Mouse (Mus musculus): Measurements from ENCODE around the gene Zfp984. TPM values are rescaled to one million over a fixed set of nuclear protein-coding genes. Genes with fewer than 3 reads are reported as not detected.
"Not testable (repeated sequence)": the region's sequence is repeated elsewhere in the genome, so short reads cannot be mapped to it uniquely, and the experiment has no call there.

Zfp984 gene
- 7.6 and 9.7 TPM in 2 replicates for polyA plus RNA-seq (2014; fragmentation: Nextera tagmentation; extraction: Ambion mirVana)

- 7% methylated on average over 15 of the region's 15 CpGs for WGBS
- DNase-seq (ENCODE audit: low spot score) = peak; percentile 66
- peak within 1 kb of the TSS; percentile 42 for H3K4me3 ChIP-seq (ENCODE audit: low read depth, low read length)
- H3K36me3 ChIP-seq (ENCODE audit: control insufficient read depth, insufficient read depth, low read length); H3K9me3 ChIP-seq (ENCODE audit: control insufficient read depth, low read length); H3K27me3 ChIP-seq (ENCODE audit: control insufficient read depth, insufficient read depth, low read length); H3K4me1 ChIP-seq (replicated peaks; ENCODE audit: control insufficient read depth, insufficient read depth, low read length); H3K27ac ChIP-seq (ENCODE audit: low read depth, low read length): not testable (repeated sequence)
- peak within 1 kb of the TSS; percentile 53 for H3K4me2 ChIP-seq (ENCODE audit: low read depth, low read length, severe bottlenecking)
- peak within 1 kb of the TSS; percentile 66 for H3K9ac ChIP-seq (ENCODE audit: low read length)
- peak; percentile 64 for ATAC-seq (replicated peaks; ENCODE audit: low FRiP score)
Measured at GRCm38 (mm10) chr4:147809292-147809965, at the start of gene Zfp984. TSS of gene Zfp984 (minus strand) at chr4:147809788.

- WGBS = 81% methylated on average over 2 of the region's 2 CpGs
- Histone ChIP-seq H3K4me2 (ENCODE audit: low read depth, low read length, severe bottlenecking) (no peak overlapping the region), H3K9ac (ENCODE audit: low read length) (no peak overlapping the region), H3K4me3 (ENCODE audit: low read depth, low read length) (no peak overlapping the region), H3K4me1 (replicated peaks; ENCODE audit: control insufficient read depth, insufficient read depth, low read length) (0 out of 2 replicates have a peak, but pooled peaks cover 2% of the 10 kb centered on the region), H3K36me3 (ENCODE audit: control insufficient read depth, insufficient read depth, low read length) (no peaks in the 10 kb centered on the region; the same call in 1 of the 2 replicates), H3K27ac (ENCODE audit: low read depth, low read length) (no peak overlapping the region), H3K27me3 (ENCODE audit: control insufficient read depth, insufficient read depth, low read length) (no peaks in the 10 kb centered on the region), H3K9me3 (ENCODE audit: control insufficient read depth, low read length) (no peaks in the 10 kb centered on the region)
- no peak for ATAC-seq (replicated peaks; ENCODE audit: low FRiP score)
- DNase-seq (ENCODE audit: low spot score) = no peak
Measured at GRCm38 (mm10) chr4:147850776-147851175, 41.2 kb upstream of the Zfp984 start.

DNA sequence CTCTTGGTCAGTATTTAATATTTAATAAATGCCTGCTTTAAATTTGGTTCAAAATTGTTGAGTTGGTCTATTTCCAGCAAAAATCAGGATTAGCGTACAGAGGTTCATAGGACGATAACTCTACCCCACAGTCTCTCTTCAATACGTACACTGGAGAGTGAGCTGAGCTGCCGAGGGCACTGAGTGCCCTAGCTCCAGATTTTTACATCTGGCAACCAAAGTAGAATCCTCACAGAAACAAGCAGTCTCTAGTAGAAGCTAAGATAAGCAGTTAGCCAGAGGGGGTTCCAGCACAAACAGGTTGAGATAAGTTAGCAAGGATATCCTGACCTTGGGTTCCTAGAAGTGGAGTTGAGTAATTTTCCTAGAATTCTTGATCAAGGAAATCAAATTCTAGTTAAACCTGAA is 39.0 kb upstream of the Zfp984 start:
- H3K27ac ChIP-seq (ENCODE audit: low read depth, low read length) = no peak overlapping the region
- H3K4me1 ChIP-seq (replicated peaks; ENCODE audit: control insufficient read depth, insufficient read depth, low read length) = 0 out of 2 replicates have a peak, but pooled peaks cover 2% of the 10 kb centered on the region
- DNase-seq (ENCODE audit: low spot score) = no peak
- peak overlapping the region; percentile 75 for H3K4me3 ChIP-seq (ENCODE audit: low read depth, low read length)
- no peaks in the 10 kb centered on the region for H3K27me3 ChIP-seq (ENCODE audit: control insufficient read depth, insufficient read depth, low read length)
- no peaks in the 10 kb centered on the region; the same call in 1 of the 2 replicates for H3K36me3 ChIP-seq (ENCODE audit: control insufficient read depth, insufficient read depth, low read length)
- no peaks in the 10 kb centered on the region; the same call in 1 of the 2 replicates for H3K9me3 ChIP-seq (ENCODE audit: control insufficient read depth, low read length)
- 10% methylated on average over 4 of the region's 4 CpGs for WGBS
- peak overlapping the region; percentile 61 for H3K4me2 ChIP-seq (ENCODE audit: low read depth, low read length, severe bottlenecking)
- ATAC-seq (replicated peaks; ENCODE audit: low FRiP score) = peak; percentile 78
- H3K9ac ChIP-seq (ENCODE audit: low read length) = peak overlapping the region; percentile 64

DNA sequence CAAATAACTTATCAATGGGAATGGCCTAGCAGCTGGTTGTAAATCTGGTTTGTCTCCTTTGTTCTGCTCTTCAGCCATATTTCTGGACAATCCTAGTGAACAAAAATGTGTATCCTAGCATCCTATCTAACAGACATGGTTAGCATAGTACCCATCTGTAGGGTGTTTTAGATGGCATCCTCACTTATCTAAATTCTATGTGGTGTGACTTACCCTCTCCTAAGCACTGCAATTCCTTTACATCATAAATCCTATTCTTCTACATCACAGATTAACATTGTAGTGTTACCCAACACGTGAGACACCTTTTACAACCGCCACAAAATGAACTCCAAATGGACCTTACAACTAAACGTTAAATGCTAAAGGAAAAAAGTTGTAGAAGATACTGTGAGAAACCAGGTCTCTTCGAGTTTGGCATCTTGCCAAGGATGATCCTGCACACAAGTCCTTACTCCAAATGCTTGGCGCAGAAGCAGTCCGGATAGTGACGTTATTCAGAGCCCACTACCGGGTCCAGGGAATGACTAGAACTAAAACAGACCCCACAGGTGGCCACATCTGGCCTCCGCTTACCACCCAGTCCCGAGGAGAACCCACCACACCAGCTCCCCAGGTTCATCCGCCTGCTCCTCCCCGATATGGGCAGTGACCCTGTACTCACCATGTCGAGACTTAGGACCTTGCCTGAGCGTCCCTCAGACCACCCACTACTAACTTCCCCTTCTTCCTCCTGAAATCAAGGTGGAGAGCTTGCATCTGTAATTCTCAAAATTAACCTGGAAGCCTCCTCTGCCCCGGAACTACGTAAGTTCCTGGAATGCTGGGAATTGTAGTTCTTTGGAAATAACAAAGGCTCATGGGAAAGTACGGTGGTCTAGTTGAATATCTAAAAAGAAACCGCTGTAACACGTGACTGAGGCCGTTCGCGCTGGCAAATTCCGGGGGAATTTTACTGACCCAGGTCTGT is 38.3 kb upstream of the Zfp984 start, which contains the start of gene Zfp933:
TSS of gene Zfp933 (minus strand) at position 753 of the 970 bp plus-strand sequence.
- peak within 1 kb of the TSS; percentile 75 for H3K4me3 ChIP-seq (ENCODE audit: low read depth, low read length)
- 3% methylated on average over 23 of the region's 23 CpGs for WGBS
- DNase-seq (ENCODE audit: low spot score) (peak; percentile 66), ATAC-seq (replicated peaks; ENCODE audit: low FRiP score) (peak; percentile 90)
- 0 out of 2 replicates have a peak, but pooled peaks cover 2% of the 10 kb centered on the region for H3K4me1 ChIP-seq (replicated peaks; ENCODE audit: control insufficient read depth, insufficient read depth, low read length)
- peak within 1 kb of the TSS; percentile 64 for H3K9ac ChIP-seq (ENCODE audit: low read length)
- H3K4me2 ChIP-seq (ENCODE audit: low read depth, low read length, severe bottlenecking) = peak within 1 kb of the TSS; percentile 61
- H3K9me3 ChIP-seq (ENCODE audit: control insufficient read depth, low read length) = no peaks in the 10 kb centered on the region; the same call in 1 of the 2 replicates
- no peak within 1 kb of the TSS for H3K27ac ChIP-seq (ENCODE audit: low read depth, low read length)
- no peaks in the 10 kb centered on the region for H3K27me3 ChIP-seq (ENCODE audit: control insufficient read depth, insufficient read depth, low read length)
- no peaks in the 10 kb centered on the region; the same call in 1 of the 2 replicates for H3K36me3 ChIP-seq (ENCODE audit: control insufficient read depth, insufficient read depth, low read length)

DNA sequence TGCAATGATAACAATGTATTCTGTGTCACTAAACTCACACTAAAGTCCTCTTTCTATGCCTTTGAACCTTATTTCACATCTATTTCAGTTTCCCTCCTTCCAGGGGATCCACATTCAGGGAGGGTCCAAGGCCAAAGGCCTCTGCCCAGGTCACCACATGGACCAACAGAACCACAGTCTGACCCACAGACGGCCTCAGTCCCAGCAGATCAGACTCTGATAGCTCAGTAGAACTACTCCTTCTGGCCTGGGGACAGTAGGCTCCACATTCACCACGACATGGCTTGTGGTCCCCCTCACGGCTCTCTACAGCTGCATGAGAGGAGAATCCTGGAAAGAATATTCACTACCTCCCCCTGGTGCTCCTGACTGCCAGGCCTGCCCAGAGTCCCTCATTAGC is 33.3 kb upstream of the Zfp984 start:
- WGBS = 91% methylated on average over 3 of the region's 3 CpGs
- Histone ChIP-seq H3K9ac (ENCODE audit: low read length) (no peak overlapping the region), H3K4me2 (ENCODE audit: low read depth, low read length, severe bottlenecking) (no peak overlapping the region), H3K9me3 (ENCODE audit: control insufficient read depth, low read length) (peaks cover 6% of the 10 kb centered on the region; the same call in 1 of the 2 replicates), H3K4me3 (ENCODE audit: low read depth, low read length) (no peak overlapping the region), H3K4me1 (replicated peaks; ENCODE audit: control insufficient read depth, insufficient read depth, low read length) (no peaks in the 10 kb centered on the region), H3K27ac (ENCODE audit: low read depth, low read length) (no peak overlapping the region), H3K36me3 (ENCODE audit: control insufficient read depth, insufficient read depth, low read length) (no peaks in the 10 kb centered on the region; the same call in 1 of the 2 replicates), H3K27me3 (ENCODE audit: control insufficient read depth, insufficient read depth, low read length) (no peaks in the 10 kb centered on the region)
- no peak for ATAC-seq (replicated peaks; ENCODE audit: low FRiP score)
- no peak for DNase-seq (ENCODE audit: low spot score)

GRCm38 (mm10) chr4:147839282-147839681 is 29.7 kb upstream of the Zfp984 start:
- H3K9ac ChIP-seq (ENCODE audit: low read length); H3K27me3 ChIP-seq (ENCODE audit: control insufficient read depth, insufficient read depth, low read length); H3K36me3 ChIP-seq (ENCODE audit: control insufficient read depth, insufficient read depth, low read length); H3K4me2 ChIP-seq (ENCODE audit: low read depth, low read length, severe bottlenecking); DNase-seq (ENCODE audit: low spot score); H3K4me1 ChIP-seq (replicated peaks; ENCODE audit: control insufficient read depth, insufficient read depth, low read length); H3K4me3 ChIP-seq (ENCODE audit: low read depth, low read length); H3K27ac ChIP-seq (ENCODE audit: low read depth, low read length); H3K9me3 ChIP-seq (ENCODE audit: control insufficient read depth, low read length); ATAC-seq (replicated peaks; ENCODE audit: low FRiP score): not testable (repeated sequence)
- 99% methylated on average over 8 of the region's 26 CpGs for WGBS

GRCm38 (mm10) chr4:147824389-147824788 is 14.8 kb upstream of the Zfp984 start:
- Histone ChIP-seq H3K4me3 (ENCODE audit: low read depth, low read length) (no peak overlapping the region), H3K36me3 (ENCODE audit: control insufficient read depth, insufficient read depth, low read length) (peaks cover 35% of the 10 kb centered on the region), H3K27me3 (ENCODE audit: control insufficient read depth, insufficient read depth, low read length) (no peaks in the 10 kb centered on the region), H3K9me3 (ENCODE audit: control insufficient read depth, low read length) (peaks cover 26% of the 10 kb centered on the region), H3K9ac (ENCODE audit: low read length) (no peak overlapping the region), H3K4me2 (ENCODE audit: low read depth, low read length, severe bottlenecking) (no peak overlapping the region), H3K4me1 (replicated peaks; ENCODE audit: control insufficient read depth, insufficient read depth, low read length) (no peaks in the 10 kb centered on the region), H3K27ac (ENCODE audit: low read depth, low read length) (no peak overlapping the region)
- DNase-seq (ENCODE audit: low spot score) (no peak), ATAC-seq (replicated peaks; ENCODE audit: low FRiP score) (no peak)
- WGBS = 92% methylated on average over 4 of the region's 4 CpGs

DNA sequence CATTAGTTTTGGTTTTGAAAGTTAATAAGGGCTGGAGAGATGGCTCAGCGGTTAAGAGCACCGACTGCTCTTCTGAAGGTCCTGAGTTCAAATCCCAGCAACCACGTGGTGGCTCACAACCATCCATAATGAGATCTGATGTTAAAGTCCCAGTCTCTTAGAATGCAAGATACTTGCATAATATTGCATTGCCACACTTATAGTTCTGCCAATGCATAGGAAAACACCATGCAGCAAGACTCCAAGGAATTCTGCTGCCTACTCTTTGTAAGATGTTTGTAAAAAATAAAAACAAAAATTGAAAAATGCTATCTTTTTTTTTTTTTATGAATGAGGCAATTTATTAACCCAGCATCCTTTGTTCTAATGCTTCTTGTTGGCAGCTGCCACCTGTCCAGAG is 11.8 kb upstream of the Zfp984 start:
- peaks cover 16% of the 10 kb centered on the region for H3K36me3 ChIP-seq (ENCODE audit: control insufficient read depth, insufficient read depth, low read length)
- not testable (repeated sequence) for H3K27ac ChIP-seq (ENCODE audit: low read depth, low read length); H3K4me2 ChIP-seq (ENCODE audit: low read depth, low read length, severe bottlenecking); H3K4me3 ChIP-seq (ENCODE audit: low read depth, low read length); H3K27me3 ChIP-seq (ENCODE audit: control insufficient read depth, insufficient read depth, low read length); DNase-seq (ENCODE audit: low spot score); H3K4me1 ChIP-seq (replicated peaks; ENCODE audit: control insufficient read depth, insufficient read depth, low read length); H3K9ac ChIP-seq (ENCODE audit: low read length); ATAC-seq (replicated peaks; ENCODE audit: low FRiP score)
- peaks cover 22% of the 10 kb centered on the region for H3K9me3 ChIP-seq (ENCODE audit: control insufficient read depth, low read length)
- WGBS = 84% methylated on average over 3 of the region's 3 CpGs

Data from forebrain, embryonic 11.5 days (tissue).